Mouse (Mus musculus): Measurements from ENCODE around the gene Pde3a. TPM values are rescaled to one million over a fixed set of nuclear protein-coding genes. Genes with fewer than 3 reads are reported as not detected.
"Not testable (repeated sequence)": the region's sequence is repeated elsewhere in the genome, so short reads cannot be mapped to it uniquely, and the experiment has no call there.

The Pde3a gene
- polyA plus RNA-seq, 1 experiment from 2014 or later = 26.9 TPM

DNA sequence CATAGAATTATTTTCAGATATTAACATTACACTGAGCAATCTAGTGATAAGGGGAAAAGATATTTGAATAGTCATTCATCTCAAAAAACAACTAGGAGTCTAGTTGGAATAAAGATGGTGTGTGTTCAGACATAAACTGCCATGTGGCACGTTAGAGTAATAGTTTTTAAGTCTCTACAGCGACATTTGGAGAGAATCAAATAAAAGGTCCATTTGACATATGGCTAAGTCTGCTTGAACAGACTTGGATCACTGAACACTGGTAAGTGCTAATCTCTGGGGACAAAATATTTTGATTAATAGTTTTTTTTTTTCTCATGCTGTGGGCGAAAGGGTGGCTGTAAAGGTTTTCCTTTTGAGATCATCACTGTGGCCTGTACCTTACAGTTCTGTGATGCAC is 69.4 kb downstream of the Pde3a start:
- Histone ChIP-seq H3K4me2 (ENCODE audit: low read length) (no peak overlapping the region), H3K36me3 (ENCODE audit: control insufficient read depth, insufficient read depth, low read length) (peaks cover 6% of the 10 kb centered on the region; the same call in 1 of the 2 replicates), H3K9ac (ENCODE audit: low read length) (no peak overlapping the region), H3K27ac (ENCODE audit: low read depth) (no peak overlapping the region), H3K4me3 (ENCODE audit: low read depth, low read length) (no peak overlapping the region), H3K9me3 (ENCODE audit: control insufficient read depth, low read length) (no peaks in the 10 kb centered on the region), H3K4me1 (replicated peaks; ENCODE audit: control insufficient read depth, insufficient read depth, low read length) (no peaks in the 10 kb centered on the region), H3K27me3 (replicated peaks; ENCODE audit: control insufficient read depth, insufficient read depth, low read length) (no peaks in the 10 kb centered on the region)
- ATAC-seq (replicated peaks; ENCODE audit: low FRiP score, low TSS enrichment, low read depth) = no peak
- DNase-seq (ENCODE audit: low spot score) = no peak
- WGBS = 75% methylated on average over 3 of the region's 3 CpGs

GRCm38 (mm10) chr6:141321253-141321652 is 72.2 kb downstream of the Pde3a start:
- Histone ChIP-seq H3K4me2 (ENCODE audit: low read length) (no peak overlapping the region), H3K27ac (ENCODE audit: low read depth) (no peak overlapping the region), H3K36me3 (ENCODE audit: control insufficient read depth, insufficient read depth, low read length) (no peaks in the 10 kb centered on the region), H3K4me3 (ENCODE audit: low read depth, low read length) (no peak overlapping the region), H3K27me3 (replicated peaks; ENCODE audit: control insufficient read depth, insufficient read depth, low read length) (no peaks in the 10 kb centered on the region), H3K9ac (ENCODE audit: low read length) (no peak overlapping the region), H3K9me3 (ENCODE audit: control insufficient read depth, low read length) (no peaks in the 10 kb centered on the region), H3K4me1 (replicated peaks; ENCODE audit: control insufficient read depth, insufficient read depth, low read length) (no peaks in the 10 kb centered on the region)
- 89% methylated on average over 3 of the region's 3 CpGs for WGBS
- DNase-seq (ENCODE audit: low spot score) = no peak
- no peak for ATAC-seq (replicated peaks; ENCODE audit: low FRiP score, low TSS enrichment, low read depth)

DNA sequence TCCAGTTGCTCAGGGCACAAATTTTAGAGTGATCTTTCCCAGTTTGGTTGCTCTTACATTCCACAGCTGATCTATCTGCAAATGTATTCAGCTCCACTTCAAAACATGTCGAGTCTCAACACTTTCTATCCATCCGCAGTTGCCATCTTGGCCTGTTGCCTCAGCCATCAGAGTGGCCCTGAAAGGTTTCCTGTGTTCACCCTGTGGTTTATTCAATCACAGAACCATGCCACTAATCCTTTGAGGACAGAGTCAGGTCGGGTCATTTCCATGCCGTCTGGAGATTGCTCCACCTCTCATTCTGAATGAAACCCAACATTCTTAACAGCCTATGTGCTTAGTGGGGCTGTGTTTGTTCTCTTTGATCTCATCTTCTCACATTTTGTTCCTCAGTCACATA is 73.9 kb downstream of the Pde3a start:
- ATAC-seq (replicated peaks; ENCODE audit: low FRiP score, low TSS enrichment, low read depth) (no peak), DNase-seq (ENCODE audit: low spot score) (no peak)
- WGBS = 64% methylated on average over 4 of the region's 4 CpGs
- Histone ChIP-seq H3K27me3 (replicated peaks; ENCODE audit: control insufficient read depth, insufficient read depth, low read length) (no peaks in the 10 kb centered on the region), H3K27ac (ENCODE audit: low read depth) (no peak overlapping the region), H3K4me3 (ENCODE audit: low read depth, low read length) (no peak overlapping the region), H3K36me3 (ENCODE audit: control insufficient read depth, insufficient read depth, low read length) (no peaks in the 10 kb centered on the region), H3K9ac (ENCODE audit: low read length) (no peak overlapping the region), H3K4me2 (ENCODE audit: low read length) (no peak overlapping the region), H3K9me3 (ENCODE audit: control insufficient read depth, low read length) (no peaks in the 10 kb centered on the region), H3K4me1 (replicated peaks; ENCODE audit: control insufficient read depth, insufficient read depth, low read length) (no peaks in the 10 kb centered on the region)

DNA sequence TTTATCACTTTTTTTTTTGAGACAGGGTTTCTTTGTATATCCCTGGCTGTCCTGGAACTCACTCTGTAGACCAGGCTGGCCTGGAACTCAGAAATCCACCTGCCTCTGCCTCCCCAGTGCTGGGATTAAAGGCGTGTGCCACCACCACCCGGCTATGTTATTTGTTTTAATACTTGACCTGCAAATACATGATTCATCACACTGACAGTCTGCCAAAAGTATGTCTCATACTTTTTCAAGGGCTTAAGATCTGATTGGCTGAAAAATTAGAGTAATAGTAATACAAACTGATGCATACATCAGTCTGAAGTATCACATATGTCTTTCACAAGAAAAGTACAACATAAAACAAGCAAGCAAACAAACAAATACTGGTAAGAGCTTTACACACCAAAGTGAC is 78.1 kb downstream of the Pde3a start:
- ATAC-seq (replicated peaks; ENCODE audit: low FRiP score, low TSS enrichment, low read depth); H3K4me1 ChIP-seq (replicated peaks; ENCODE audit: control insufficient read depth, insufficient read depth, low read length); H3K27me3 ChIP-seq (replicated peaks; ENCODE audit: control insufficient read depth, insufficient read depth, low read length); DNase-seq (ENCODE audit: low spot score); H3K4me3 ChIP-seq (ENCODE audit: low read depth, low read length); H3K4me2 ChIP-seq (ENCODE audit: low read length); H3K27ac ChIP-seq (ENCODE audit: low read depth); H3K36me3 ChIP-seq (ENCODE audit: control insufficient read depth, insufficient read depth, low read length); H3K9me3 ChIP-seq (ENCODE audit: control insufficient read depth, low read length); H3K9ac ChIP-seq (ENCODE audit: low read length): not testable (repeated sequence)
- 86% methylated on average over 2 of the region's 2 CpGs for WGBS

GRCm38 (mm10) chr6:141328071-141328470 is 79.0 kb downstream of the Pde3a start:
- DNase-seq (ENCODE audit: low spot score) (no peak), ATAC-seq (replicated peaks; ENCODE audit: low FRiP score, low TSS enrichment, low read depth) (no peak)
- WGBS = 72% methylated on average over 3 of the region's 3 CpGs
- 0 out of 2 replicates have a peak, but pooled peaks cover 2% of the 10 kb centered on the region for H3K4me1 ChIP-seq (replicated peaks; ENCODE audit: control insufficient read depth, insufficient read depth, low read length)
- H3K4me2 ChIP-seq (ENCODE audit: low read length) = no peak overlapping the region
- H3K27me3 ChIP-seq (replicated peaks; ENCODE audit: control insufficient read depth, insufficient read depth, low read length) = no peaks in the 10 kb centered on the region
- no peak overlapping the region for H3K4me3 ChIP-seq (ENCODE audit: low read depth, low read length)
- H3K9me3 ChIP-seq (ENCODE audit: control insufficient read depth, low read length) = no peaks in the 10 kb centered on the region
- no peaks in the 10 kb centered on the region for H3K36me3 ChIP-seq (ENCODE audit: control insufficient read depth, insufficient read depth, low read length)
- H3K9ac ChIP-seq (ENCODE audit: low read length) = no peak overlapping the region
- no peak overlapping the region for H3K27ac ChIP-seq (ENCODE audit: low read depth)

- 45% methylated on average over 2 of the region's 2 CpGs for WGBS
- Histone ChIP-seq H3K9me3 (ENCODE audit: control insufficient read depth, low read length) (no peaks in the 10 kb centered on the region), H3K9ac (ENCODE audit: low read length) (no peak overlapping the region), H3K27ac (ENCODE audit: low read depth) (no peak overlapping the region), H3K4me3 (ENCODE audit: low read depth, low read length) (no peak overlapping the region), H3K4me1 (replicated peaks; ENCODE audit: control insufficient read depth, insufficient read depth, low read length) (0 out of 2 replicates have a peak, but pooled peaks cover 6% of the 10 kb centered on the region), H3K27me3 (replicated peaks; ENCODE audit: control insufficient read depth, insufficient read depth, low read length) (no peaks in the 10 kb centered on the region), H3K36me3 (ENCODE audit: control insufficient read depth, insufficient read depth, low read length) (no peaks in the 10 kb centered on the region), H3K4me2 (ENCODE audit: low read length) (no peak overlapping the region)
- DNase-seq (ENCODE audit: low spot score) (no peak), ATAC-seq (replicated peaks; ENCODE audit: low FRiP score, low TSS enrichment, low read depth) (no peak)
Observed at GRCm38 (mm10) chr6:141331464-141331863, 82.4 kb downstream of the Pde3a start.

GRCm38 (mm10) chr6:141332613-141333165 is 83.6 kb downstream of the Pde3a start:
- DNase-seq (ENCODE audit: low spot score) (no peak), ATAC-seq (replicated peaks; ENCODE audit: low FRiP score, low TSS enrichment, low read depth) (no peak)
- 0 out of 2 replicates have a peak, but pooled peaks cover 6% of the 10 kb centered on the region for H3K4me1 ChIP-seq (replicated peaks; ENCODE audit: control insufficient read depth, insufficient read depth, low read length)
- no peaks in the 10 kb centered on the region for H3K9me3 ChIP-seq (ENCODE audit: control insufficient read depth, low read length)
- 89% methylated on average over 4 of the region's 4 CpGs for WGBS
- H3K27me3 ChIP-seq (replicated peaks; ENCODE audit: control insufficient read depth, insufficient read depth, low read length) = no peaks in the 10 kb centered on the region
- H3K9ac ChIP-seq (ENCODE audit: low read length) = no peak overlapping the region
- no peak overlapping the region for H3K4me2 ChIP-seq (ENCODE audit: low read length)
- H3K4me3 ChIP-seq (ENCODE audit: low read depth, low read length) = no peak overlapping the region
- H3K36me3 ChIP-seq (ENCODE audit: control insufficient read depth, insufficient read depth, low read length) = no peaks in the 10 kb centered on the region
- no peak overlapping the region for H3K27ac ChIP-seq (ENCODE audit: low read depth)

DNA sequence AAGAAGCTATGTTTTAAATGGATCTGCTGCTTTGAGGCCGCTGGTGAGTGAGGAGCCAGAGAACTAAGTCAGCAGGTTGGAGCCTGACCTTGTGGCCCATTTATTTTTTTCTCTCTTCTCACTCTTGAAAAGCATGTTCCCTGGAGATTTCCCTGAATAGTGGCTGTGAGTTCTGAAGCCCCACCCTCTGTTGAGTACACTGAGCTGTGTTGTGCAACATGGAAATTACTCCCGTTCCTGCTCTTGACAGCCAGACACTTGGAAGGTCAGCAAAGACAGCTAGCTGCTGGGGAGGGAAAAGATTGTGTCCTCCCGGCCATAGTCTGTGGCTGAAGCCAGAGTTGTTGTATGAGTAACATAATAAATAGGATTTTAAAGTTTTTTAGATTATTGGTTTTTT is 84.2 kb downstream of the Pde3a start:
- Histone ChIP-seq H3K4me3 (ENCODE audit: low read depth, low read length) (no peak overlapping the region), H3K4me1 (replicated peaks; ENCODE audit: control insufficient read depth, insufficient read depth, low read length) (0 out of 2 replicates have a peak, but pooled peaks cover 6% of the 10 kb centered on the region), H3K27me3 (replicated peaks; ENCODE audit: control insufficient read depth, insufficient read depth, low read length) (no peaks in the 10 kb centered on the region), H3K27ac (ENCODE audit: low read depth) (no peak overlapping the region), H3K36me3 (ENCODE audit: control insufficient read depth, insufficient read depth, low read length) (no peaks in the 10 kb centered on the region), H3K9me3 (ENCODE audit: control insufficient read depth, low read length) (no peaks in the 10 kb centered on the region), H3K9ac (ENCODE audit: low read length) (no peak overlapping the region), H3K4me2 (ENCODE audit: low read length) (no peak overlapping the region)
- 31% methylated on average over 3 of the region's 3 CpGs for WGBS
- no peak for DNase-seq (ENCODE audit: low spot score)
- ATAC-seq (replicated peaks; ENCODE audit: low FRiP score, low TSS enrichment, low read depth) = no peak

DNA sequence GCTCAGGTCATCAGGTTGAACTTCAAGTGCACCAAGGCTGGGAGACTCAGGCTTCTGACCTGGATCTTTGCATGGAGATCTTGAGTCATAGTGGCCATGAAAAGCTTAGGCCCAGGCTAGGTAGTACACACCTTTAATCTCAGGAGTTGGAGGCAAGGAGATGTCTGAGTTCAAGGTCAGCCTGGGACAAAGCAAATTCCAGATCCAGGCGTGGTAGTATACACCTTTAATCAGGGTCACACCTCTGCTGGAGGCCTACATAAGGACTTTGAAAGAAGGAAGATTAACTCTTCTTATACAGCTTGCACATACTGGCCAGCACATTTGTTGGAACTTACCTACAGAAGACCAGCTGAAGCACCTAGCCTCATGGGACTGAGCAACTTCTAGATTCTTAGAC is 86.8 kb downstream of the Pde3a start:
- no peaks in the 10 kb centered on the region for H3K27me3 ChIP-seq (replicated peaks; ENCODE audit: control insufficient read depth, insufficient read depth, low read length)
- H3K4me3 ChIP-seq (ENCODE audit: low read depth, low read length) = no peak overlapping the region
- H3K4me1 ChIP-seq (replicated peaks; ENCODE audit: control insufficient read depth, insufficient read depth, low read length) = 0 out of 2 replicates have a peak, but pooled peaks cover 6% of the 10 kb centered on the region
- H3K27ac ChIP-seq (ENCODE audit: low read depth) = no peak overlapping the region
- no peak for DNase-seq (ENCODE audit: low spot score)
- H3K9me3 ChIP-seq (ENCODE audit: control insufficient read depth, low read length) = no peaks in the 10 kb centered on the region
- no peak overlapping the region for H3K4me2 ChIP-seq (ENCODE audit: low read length)
- H3K36me3 ChIP-seq (ENCODE audit: control insufficient read depth, insufficient read depth, low read length) = no peaks in the 10 kb centered on the region
- WGBS = 71% methylated on average over 1 of the region's 1 CpGs
- no peak for ATAC-seq (replicated peaks; ENCODE audit: low FRiP score, low TSS enrichment, low read depth)
- H3K9ac ChIP-seq (ENCODE audit: low read length) = no peak overlapping the region
